Mouse (Mus musculus) kidney, embryonic 14.5 days (tissue): Measurements from ENCODE around the gene Pla2g12a. TPM values are rescaled to one million over a fixed set of nuclear protein-coding genes. Genes with fewer than 3 reads are reported as not detected.

Source experiments
- ATAC-seq: fragments of 200-750 bp; cut with Nextera tagmentation; 2 replicates; pipeline ENCODE4 v1.8.0; 2017; ENCODE audit warnings: moderate number of reproducible peaks, mild to moderate bottlenecking, moderate TSS enrichment, moderate library complexity; ENCODE audit not compliant: low FRiP score, low TSS enrichment
- H3K27ac ChIP-seq: fragments of 300-500 bp; sonication (generic); 2 replicates; pipeline ENCODE4 v1.5.1; 2014; ENCODE audit warnings: low read depth, mild to moderate bottlenecking, low read length, moderate library complexity, mixed read lengths
- H3K27me3 ChIP-seq: fragments of 300-500 bp; sonication (generic); 2 replicates; pipeline ENCODE4 v1.6.1; 2014; ENCODE audit warnings: mild to moderate bottlenecking, low read length; ENCODE audit not compliant: control insufficient read depth, insufficient read depth
- H3K36me3 ChIP-seq: fragments of 300-500 bp; sonication (generic); 2 replicates; pipeline ENCODE4 v1.6.1; 2014; ENCODE audit warnings: low read length, mixed read lengths; ENCODE audit not compliant: control insufficient read depth, insufficient read depth
- H3K4me1 ChIP-seq: fragments of 300-500 bp; sonication (generic); 2 replicates; pipeline ENCODE4 v1.6.1; 2014; ENCODE audit warnings: low read length, mixed read lengths; ENCODE audit not compliant: control insufficient read depth, insufficient read depth
- H3K4me2 ChIP-seq: fragments of 300-500 bp; sonication (generic); replicated peaks from 2 replicates; pipeline ENCODE4 v1.6.1; 2014; ENCODE audit warnings: low read depth, mild to moderate bottlenecking, low read length
- H3K4me3 ChIP-seq: fragments of 300-500 bp; sonication (generic); 2 replicates; pipeline ENCODE4 v1.5.1; 2014; ENCODE audit warnings: mild to moderate bottlenecking, low read length
- H3K9ac ChIP-seq: fragments of 300-500 bp; sonication (generic); 2 replicates; pipeline ENCODE4 v1.6.1; 2014; ENCODE audit warnings: low read depth, mild to moderate bottlenecking, low read length, moderate library complexity
- H3K9me3 ChIP-seq: fragments of 300-500 bp; sonication (generic); 2 replicates; pipeline ENCODE4 v1.6.1; 2016; ENCODE audit warnings: low read length; ENCODE audit not compliant: control insufficient read depth
- WGBS: fragments of 180-500 bp; shearing (Covaris S2); extraction: QIAGEN DNeasy Blood & Tissue Kit; methylation state at CpG from one replicate; pipeline ENCODE4 v1.1.7; 2014; 5-methylcytosine and 5-hydroxymethylcytosine counted together
- polyA plus RNA-seq: library from polyadenylated mRNA; unstranded; fragments of >200 nt; fragmentation: Nextera tagmentation; extraction: Ambion mirVana; gene quantifications from 2 replicates; pipeline ENCODE4 v1.2.1, GENCODE M21; 2014

Gene Pla2g12a
- polyA plus RNA-seq, 1 experiment from 2014 or later, result 48.1 TPM

DNA sequence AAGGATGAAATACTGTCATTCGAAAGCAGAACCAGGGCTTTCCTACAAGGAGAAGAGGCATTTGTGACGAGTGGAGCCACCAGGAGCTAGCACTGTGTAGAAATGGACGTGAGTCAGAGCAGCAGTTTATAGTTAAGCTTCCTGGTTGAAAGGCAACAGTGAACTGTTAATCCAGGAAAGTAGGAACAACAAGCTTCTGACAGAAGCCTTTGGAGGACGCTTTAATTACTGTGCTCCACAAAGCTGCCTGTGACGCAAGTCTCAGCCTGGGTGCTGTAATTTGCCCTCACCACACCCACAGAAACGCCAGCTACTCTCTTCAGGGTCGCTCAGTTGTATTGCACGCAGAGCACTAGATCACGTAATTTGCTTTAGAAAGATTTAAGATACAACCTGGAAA, 58.2 kb downstream of the Pla2g12a start:
- Histone ChIP-seq H3K4me1 (no peaks in the 10 kb centered on the region), H3K4me3 (no peak overlapping the region), H3K9ac (no peak overlapping the region), H3K9me3 (no peaks in the 10 kb centered on the region), H3K4me2 (no peak overlapping the region), H3K36me3 (no peaks in the 10 kb centered on the region), H3K27me3 (no peaks in the 10 kb centered on the region), H3K27ac (no peak overlapping the region)
- WGBS, result 38% methylated on average over 9 of the region's 9 CpGs
- ATAC-seq, result no peak

DNA sequence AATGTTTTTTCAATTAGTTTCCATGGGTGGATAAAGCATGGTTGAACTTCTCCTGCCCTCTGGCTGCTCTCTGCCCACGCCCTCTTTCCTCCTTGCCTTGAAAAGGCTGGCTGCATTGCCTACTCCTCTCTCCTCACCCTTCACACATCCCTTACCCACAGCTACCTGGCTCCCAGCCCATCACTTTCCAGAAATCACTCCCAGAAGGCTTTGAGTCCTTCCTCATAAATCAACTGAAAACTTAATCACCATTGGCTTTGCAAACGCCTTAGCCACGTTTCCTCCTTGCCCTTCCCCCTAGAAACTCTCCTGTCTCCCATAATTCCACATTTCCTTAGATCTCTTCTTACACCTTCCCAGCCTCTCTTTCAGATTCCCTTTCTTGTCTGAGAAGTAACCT, 59.4 kb downstream of the Pla2g12a start:
- Histone ChIP-seq H3K36me3 (no peaks in the 10 kb centered on the region), H3K9ac (no peak overlapping the region), H3K27me3 (no peaks in the 10 kb centered on the region), H3K4me1 (no peaks in the 10 kb centered on the region), H3K4me3 (no peak overlapping the region), H3K27ac (no peak overlapping the region), H3K4me2 (no peak overlapping the region), H3K9me3 (no peaks in the 10 kb centered on the region)
- no peak for ATAC-seq
- 30% methylated on average over 3 of the region's 3 CpGs for WGBS

DNA sequence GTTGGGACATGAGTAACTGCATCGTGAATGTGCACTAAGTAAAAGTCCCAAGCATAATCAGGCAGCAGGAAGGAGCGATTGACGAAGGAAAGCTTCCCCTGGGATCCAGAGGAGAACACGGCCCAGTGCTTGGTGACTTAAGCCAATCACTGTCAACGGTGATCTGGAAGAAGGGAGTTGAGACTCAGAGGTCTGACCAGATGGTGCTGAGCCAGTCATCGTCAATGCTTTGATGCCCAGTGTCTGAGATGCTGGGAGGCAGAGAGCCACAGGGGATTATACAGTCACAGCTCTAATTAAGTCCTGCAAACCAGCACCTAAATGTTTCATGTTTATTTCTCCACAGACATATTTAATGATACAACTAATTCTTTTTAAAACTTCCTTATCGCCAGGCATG, 60.7 kb downstream of the Pla2g12a start:
- Histone ChIP-seq H3K27ac (no peak overlapping the region), H3K36me3 (no peaks in the 10 kb centered on the region), H3K9me3 (no peaks in the 10 kb centered on the region), H3K4me2 (no peak overlapping the region), H3K27me3 (no peaks in the 10 kb centered on the region), H3K4me3 (no peak overlapping the region), H3K4me1 (no peaks in the 10 kb centered on the region), H3K9ac (no peak overlapping the region)
- WGBS, result 64% methylated on average over 7 of the region's 7 CpGs
- ATAC-seq, result no peak

DNA sequence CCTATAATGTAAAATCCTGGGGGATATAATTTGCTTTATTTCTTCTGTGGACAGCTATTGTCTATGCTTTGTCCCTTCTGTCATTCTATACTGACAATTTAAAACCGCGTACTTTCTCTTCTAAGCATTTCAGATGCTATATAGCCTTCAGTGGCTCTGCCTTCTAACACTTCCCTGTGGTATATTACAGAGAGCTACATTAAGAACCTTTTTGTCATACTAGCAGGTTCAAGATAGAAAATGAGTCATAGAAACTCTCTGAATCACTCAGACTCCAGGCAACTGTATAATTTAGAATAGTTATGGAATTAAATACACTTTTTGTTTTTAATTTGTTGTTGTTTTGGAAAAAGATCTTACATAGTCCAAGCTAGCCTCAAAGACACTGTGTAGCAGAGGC, 62.4 kb downstream of the Pla2g12a start:
- Histone ChIP-seq H3K9ac (no peak overlapping the region), H3K4me2 (no peak overlapping the region), H3K27me3 (no peaks in the 10 kb centered on the region), H3K27ac (no peak overlapping the region), H3K36me3 (no peaks in the 10 kb centered on the region), H3K4me3 (no peak overlapping the region), H3K9me3 (no peaks in the 10 kb centered on the region), H3K4me1 (no peaks in the 10 kb centered on the region)
- ATAC-seq, result no peak
- 92% methylated on average over 2 of the region's 2 CpGs for WGBS

DNA sequence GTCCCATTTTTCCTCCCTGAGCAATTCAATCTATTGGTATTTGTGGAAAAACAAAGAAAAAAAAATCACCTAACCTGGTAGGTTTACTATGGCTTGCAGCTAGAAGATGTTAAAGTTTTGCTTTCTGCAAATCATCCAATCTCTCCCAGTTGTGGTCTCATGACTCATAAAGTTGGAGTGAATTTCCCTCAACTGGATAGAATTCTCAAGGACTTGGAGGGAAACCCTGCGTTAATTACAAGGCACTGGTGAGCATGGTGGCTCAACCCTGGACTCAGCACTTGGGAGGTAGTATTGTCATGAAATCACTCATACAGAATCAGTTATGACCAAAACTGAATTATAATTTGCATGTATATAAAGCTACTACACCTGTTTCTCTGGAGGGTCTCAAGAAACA, 62.9 kb downstream of the Pla2g12a start:
- H3K36me3 ChIP-seq, result no peaks in the 10 kb centered on the region
- 93% methylated on average over 1 of the region's 1 CpGs for WGBS
- no peak overlapping the region for H3K27ac ChIP-seq
- no peak for ATAC-seq
- H3K4me3 ChIP-seq, result no peak overlapping the region
- H3K4me1 ChIP-seq, result no peaks in the 10 kb centered on the region
- H3K27me3 ChIP-seq, result no peaks in the 10 kb centered on the region
- H3K9me3 ChIP-seq, result no peaks in the 10 kb centered on the region
- H3K9ac ChIP-seq, result no peak overlapping the region
- H3K4me2 ChIP-seq, result no peak overlapping the region

DNA sequence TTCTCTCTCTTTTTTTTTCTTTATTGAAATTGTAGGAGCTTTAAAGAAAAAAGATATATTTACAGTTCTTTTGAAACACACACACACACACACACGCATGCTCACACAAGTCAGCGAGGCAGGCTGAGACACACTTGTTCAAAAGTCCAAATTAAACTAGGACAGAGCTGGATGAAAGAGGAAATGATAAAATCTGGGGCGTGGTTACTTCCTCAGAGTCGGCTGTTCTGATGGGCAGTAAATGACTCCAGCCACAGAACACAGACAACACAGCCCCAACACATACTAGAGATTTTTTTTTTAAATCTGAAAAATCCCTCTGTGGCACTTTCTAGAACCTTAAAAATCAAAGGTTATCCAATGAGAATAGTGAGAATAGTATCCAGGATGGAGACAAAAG, 65.4 kb downstream of the Pla2g12a start:
- Histone ChIP-seq H3K27ac (no peak overlapping the region), H3K9ac (no peak overlapping the region), H3K36me3 (no peaks in the 10 kb centered on the region), H3K9me3 (no peaks in the 10 kb centered on the region), H3K4me1 (no peaks in the 10 kb centered on the region), H3K27me3 (no peaks in the 10 kb centered on the region), H3K4me3 (no peak overlapping the region), H3K4me2 (no peak overlapping the region)
- 71% methylated on average over 4 of the region's 4 CpGs for WGBS
- no peak for ATAC-seq

Other genes starting within 250 kb of the Pla2g12a start
- 1.6 and 1.8 TPM in 2 replicates for gene Egf, start 123.3 kb upstream of the Pla2g12a start, polyA plus RNA-seq
- not detected in 2 replicates for gene Lrit3, start 74.6 kb upstream of the Pla2g12a start, polyA plus RNA-seq
- 0.26 TPM in 1 of 2 replicates, not detected in the other for gene Rrh, start 56.0 kb upstream of the Pla2g12a start, polyA plus RNA-seq
- 52.2 and 77.2 TPM in 2 replicates for gene Gar1, start 47.2 kb upstream of the Pla2g12a start, polyA plus RNA-seq
- gene Cfi, start 42.7 kb upstream of the Pla2g12a start, polyA plus RNA-seq, result 6.5 and 7.8 TPM in 2 replicates
- 83.0 and 99.3 TPM in 2 replicates for gene Casp6, start 22.8 kb downstream of the Pla2g12a start, polyA plus RNA-seq
- 0.80 and 1.6 TPM in 2 replicates for gene Mcub, start 91.6 kb downstream of the Pla2g12a start, polyA plus RNA-seq
- gene Sec24b, start 182.9 kb downstream of the Pla2g12a start, polyA plus RNA-seq, result 26.2 and 40.4 TPM in 2 replicates